Mouse (Mus musculus): ENCODE measurements around the gene Dmtf1. TPM values are rescaled to one million over a fixed set of nuclear protein-coding genes. Genes with fewer than 3 reads are reported as not detected.

The Dmtf1 gene
- total and polyA plus RNA-seq, 3 experiments: 8.6 to 13.6 (median 10.5) TPM

DNA sequence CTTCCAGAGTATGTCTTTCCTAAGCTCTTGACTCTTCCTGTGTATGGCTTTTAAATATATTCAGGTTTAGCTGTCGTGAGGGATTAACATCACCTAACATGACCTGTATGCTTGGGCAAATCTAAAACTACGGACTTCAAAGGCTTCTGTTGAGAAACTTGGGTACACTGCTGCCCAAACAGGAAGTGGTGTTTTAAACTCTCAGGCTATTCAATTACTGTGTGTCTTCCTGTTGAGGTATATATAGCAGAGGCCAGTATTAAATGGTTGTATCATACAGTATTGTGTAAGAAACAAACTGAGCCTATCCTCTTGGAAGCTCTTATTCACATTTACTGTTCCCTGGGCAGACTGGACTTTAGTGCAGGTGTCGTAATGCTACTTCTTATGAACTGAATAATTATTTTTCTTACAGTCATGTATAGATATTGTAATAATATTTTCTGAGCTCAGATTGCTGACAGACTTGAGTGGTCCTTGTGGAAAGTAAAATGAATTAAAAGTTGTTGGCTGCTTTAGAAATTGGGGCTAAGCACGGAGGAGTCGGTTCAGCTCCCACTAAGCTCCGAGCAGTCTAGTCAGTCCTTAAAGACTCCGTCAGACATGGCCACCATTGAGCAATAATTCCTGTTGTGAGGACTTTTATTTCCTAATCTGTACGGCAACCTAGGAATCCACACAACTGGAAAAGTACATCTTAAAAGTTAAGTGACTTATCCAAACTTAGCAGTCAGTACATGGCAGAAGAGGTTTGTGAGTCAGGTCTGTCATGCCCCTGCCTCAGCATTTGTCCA lies 54.1 kb downstream of the Dmtf1 start:
- Histone ChIP-seq H3K9ac (ENCODE audit: low read depth, low read length) (no peak overlapping the region), H3K36me3 (ENCODE audit: control insufficient read depth, insufficient read depth, low read length) (no peaks in the 10 kb centered on the region), H3K4me1 (ENCODE audit: control insufficient read depth, insufficient read depth, low read length) (peaks cover 3% of the 10 kb centered on the region), H3K4me3 (no peak overlapping the region), H3K79me2 (replicated peaks; ENCODE audit: control insufficient read depth, insufficient read depth, low read length) (0 out of 2 replicates have a peak, but pooled peaks cover 2% of the 10 kb centered on the region), H3K27me3 (ENCODE audit: control insufficient read depth, insufficient read depth, low read length) (no peaks in the 10 kb centered on the region), H3K27ac (no peak overlapping the region)
- no peak for DNase-seq
- TF ChIP-seq CTCF (IDR thresholded peaks at IDR 0.05) (no peak), EP300 (IDR thresholded peaks at IDR 0.05; ENCODE audit: insufficient read depth, low read depth, low read length) (no peak), POLR2A (IDR thresholded peaks at IDR 0.05; ENCODE audit: insufficient read depth, low read depth, low read length) (no peak)
- 75% methylated on average over 8 of the region's 8 CpGs for WGBS
- intact Hi-C loops (cut with DNase I): no loop called here

DNA sequence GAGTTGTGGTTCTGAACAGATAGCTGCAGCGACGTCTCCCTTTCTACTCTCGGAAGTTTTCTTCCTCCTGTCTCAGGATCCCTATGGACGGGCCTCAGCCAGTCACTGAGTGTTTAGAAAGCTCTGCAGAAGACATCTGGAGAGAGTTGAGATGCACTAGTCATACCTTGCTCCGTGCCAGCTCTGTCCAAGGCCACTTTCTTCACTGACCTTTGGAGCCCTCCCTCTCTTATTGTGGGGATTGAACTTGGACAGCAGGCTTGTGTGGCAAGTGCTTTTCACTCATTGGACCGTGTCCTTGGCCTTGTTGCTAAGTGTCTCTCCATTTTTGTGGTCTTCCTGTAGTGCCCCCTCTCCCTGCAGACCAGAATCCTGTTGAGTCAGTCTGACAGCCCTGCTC lies 54.8 kb downstream of the Dmtf1 start:
- Histone ChIP-seq H3K4me3 (no peak overlapping the region), H3K27me3 (ENCODE audit: control insufficient read depth, insufficient read depth, low read length) (no peaks in the 10 kb centered on the region), H3K9ac (ENCODE audit: low read depth, low read length) (no peak overlapping the region), H3K27ac (no peak overlapping the region), H3K79me2 (replicated peaks; ENCODE audit: control insufficient read depth, insufficient read depth, low read length) (0 out of 2 replicates have a peak, but pooled peaks cover 2% of the 10 kb centered on the region), H3K4me1 (ENCODE audit: control insufficient read depth, insufficient read depth, low read length) (peaks cover 5% of the 10 kb centered on the region), H3K36me3 (ENCODE audit: control insufficient read depth, insufficient read depth, low read length) (no peaks in the 10 kb centered on the region)
- 80% methylated on average over 6 of the region's 6 CpGs for WGBS
- TF ChIP-seq CTCF (IDR thresholded peaks at IDR 0.05) (no peak), EP300 (IDR thresholded peaks at IDR 0.05; ENCODE audit: insufficient read depth, low read depth, low read length) (no peak), POLR2A (IDR thresholded peaks at IDR 0.05; ENCODE audit: insufficient read depth, low read depth, low read length) (no peak)
- DNase-seq: no peak
- intact Hi-C loops (cut with DNase I): no loop called here

DNA sequence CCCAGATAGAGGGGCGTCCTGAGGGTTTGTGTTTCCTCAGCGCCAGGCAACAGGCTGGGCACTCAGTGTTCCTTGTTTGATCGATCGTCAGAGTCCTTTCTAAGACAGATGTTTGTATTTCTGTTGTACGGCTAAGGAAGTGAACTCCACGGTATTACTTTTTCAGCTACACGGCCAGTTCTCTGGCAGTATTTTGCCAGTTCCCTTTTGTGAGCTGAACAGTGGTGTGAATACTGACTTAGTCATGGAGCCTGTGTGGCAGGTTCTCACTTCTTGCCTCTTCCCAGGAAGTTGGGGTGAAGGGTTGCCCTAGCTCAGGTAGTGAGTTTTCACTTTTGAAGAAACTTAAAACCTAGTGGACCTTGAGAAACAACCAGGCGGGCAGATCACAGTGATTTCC lies 57.6 kb downstream of the Dmtf1 start:
- 84% methylated on average over 8 of the region's 8 CpGs for WGBS
- H3K27me3 ChIP-seq (ENCODE audit: control insufficient read depth, insufficient read depth, low read length): no peaks in the 10 kb centered on the region
- H3K36me3 ChIP-seq (ENCODE audit: control insufficient read depth, insufficient read depth, low read length): 0 out of 2 replicates have a peak, but pooled peaks cover 1% of the 10 kb centered on the region
- H3K79me2 ChIP-seq (replicated peaks; ENCODE audit: control insufficient read depth, insufficient read depth, low read length): no peaks in the 10 kb centered on the region
- H3K27ac ChIP-seq: no peak overlapping the region
- H3K9ac ChIP-seq (ENCODE audit: low read depth, low read length): no peak overlapping the region
- H3K4me3 ChIP-seq: no peak overlapping the region
- TF ChIP-seq POLR2A (IDR thresholded peaks at IDR 0.05; ENCODE audit: insufficient read depth, low read depth, low read length) (no peak), EP300 (IDR thresholded peaks at IDR 0.05; ENCODE audit: insufficient read depth, low read depth, low read length) (no peak), CTCF (IDR thresholded peaks at IDR 0.05) (no peak)
- intact Hi-C loops (cut with DNase I): loop anchor here (5.0 kb wide), 1 partner anchor 107 kb away; the partner anchor contains the start of gene Crot
- no peak for DNase-seq
- H3K4me1 ChIP-seq (ENCODE audit: control insufficient read depth, insufficient read depth, low read length): peaks cover 6% of the 10 kb centered on the region

DNA sequence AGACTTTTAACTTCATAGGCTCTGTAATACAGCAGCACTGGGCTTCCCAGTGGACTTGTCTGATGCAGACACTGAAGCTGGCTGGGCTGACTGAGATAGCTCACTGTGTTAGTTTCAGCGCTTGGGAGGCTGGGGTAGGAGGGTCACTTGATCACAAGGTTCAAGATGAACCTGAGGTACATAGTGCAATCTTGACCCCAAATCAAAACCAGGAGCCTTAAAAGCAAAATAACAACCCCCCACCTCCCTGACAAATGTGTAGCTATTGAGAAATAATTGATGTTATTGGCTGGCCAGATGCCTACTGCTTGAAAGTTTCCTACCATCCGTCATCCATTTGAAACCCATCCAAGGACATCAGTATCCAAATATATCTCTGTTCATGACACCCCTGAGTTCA lies 58.9 kb downstream of the Dmtf1 start:
- Histone ChIP-seq H3K4me1 (ENCODE audit: control insufficient read depth, insufficient read depth, low read length) (peaks cover 6% of the 10 kb centered on the region), H3K27ac (no peak overlapping the region), H3K79me2 (replicated peaks; ENCODE audit: control insufficient read depth, insufficient read depth, low read length) (no peaks in the 10 kb centered on the region), H3K36me3 (ENCODE audit: control insufficient read depth, insufficient read depth, low read length) (0 out of 2 replicates have a peak, but pooled peaks cover 1% of the 10 kb centered on the region), H3K9ac (ENCODE audit: low read depth, low read length) (no peak overlapping the region), H3K27me3 (ENCODE audit: control insufficient read depth, insufficient read depth, low read length) (no peaks in the 10 kb centered on the region), H3K4me3 (no peak overlapping the region)
- intact Hi-C loops (cut with DNase I): loop anchor here (5.0 kb wide), 1 partner anchor 105 kb away; the partner anchor contains the start of gene Crot
- no peak for TF ChIP-seq POLR2A (IDR thresholded peaks at IDR 0.05; ENCODE audit: insufficient read depth, low read depth, low read length)
- WGBS: 84% methylated on average over 2 of the region's 2 CpGs
- DNase-seq: no peak

DNA sequence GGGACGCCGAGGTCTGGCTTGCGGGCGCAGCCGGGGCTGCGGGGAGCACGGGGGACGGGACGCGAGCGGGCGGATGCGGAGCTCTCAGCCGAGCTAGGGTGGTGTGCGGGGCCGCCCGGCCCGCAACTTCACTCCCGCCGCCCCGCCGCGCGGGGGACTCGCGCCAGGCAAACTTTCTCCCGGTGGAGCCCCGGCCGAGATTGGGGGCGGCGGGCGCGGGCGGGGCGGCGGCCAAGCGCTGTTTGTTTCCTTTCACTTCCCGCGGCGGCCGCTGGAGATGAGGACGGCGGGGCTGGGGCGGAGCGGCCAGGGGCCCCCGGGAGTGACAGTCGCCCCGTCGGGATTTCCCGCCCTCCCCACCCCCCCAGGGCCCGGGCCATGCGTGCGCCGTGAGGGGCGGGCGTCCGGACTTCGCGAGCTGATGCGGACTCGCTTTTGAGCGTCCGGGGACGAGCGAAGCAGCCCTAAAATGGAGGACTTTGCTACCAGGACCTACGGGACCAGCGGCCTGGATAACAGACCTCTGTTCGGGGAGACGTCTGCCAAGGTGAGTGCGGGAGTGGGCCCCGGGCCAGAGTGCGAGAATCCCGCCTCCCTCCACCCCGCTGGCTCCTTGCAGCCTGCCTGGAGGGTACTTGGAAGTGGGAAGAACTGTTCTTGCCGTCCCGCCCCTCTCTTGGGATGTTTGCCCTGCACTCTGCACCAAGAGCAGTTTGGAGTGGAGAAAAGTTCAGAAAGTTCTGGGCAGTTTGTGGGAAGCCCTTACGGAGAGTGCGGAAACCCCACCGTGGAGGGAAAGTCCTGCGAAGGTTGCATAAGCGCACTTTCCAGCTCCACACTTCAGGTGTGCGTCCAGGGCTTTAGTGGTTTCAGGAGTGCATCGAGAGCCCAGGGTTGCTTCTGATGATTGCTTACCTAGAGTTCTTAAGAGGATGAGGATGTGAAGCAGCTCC lies 60.5 kb downstream of the Dmtf1 start:
- H3K9ac ChIP-seq (ENCODE audit: low read depth, low read length): peak overlapping the region; percentile 91
- 2% methylated on average over 83 of the region's 83 CpGs for WGBS

More for the DNA sequence above, 60.5 kb downstream of the Dmtf1 start:
- peaks cover 4% of the 10 kb centered on the region; the same call in 1 of the 2 replicates for H3K4me1 ChIP-seq (ENCODE audit: control insufficient read depth, insufficient read depth, low read length)
- H3K27me3 ChIP-seq (ENCODE audit: control insufficient read depth, insufficient read depth, low read length): no peaks in the 10 kb centered on the region
- DNase-seq: peak; percentile 78
- intact Hi-C loops (cut with DNase I): loop anchor here (1.0 to 5.0 kb wide), 2 partner anchors 60 to 104 kb away; partner anchors contain the start of genes Crot and Dmtf1
- TF ChIP-seq POLR2A (IDR thresholded peaks at IDR 0.05; ENCODE audit: insufficient read depth, low read depth, low read length) (no peak), EP300 (IDR thresholded peaks at IDR 0.05; ENCODE audit: insufficient read depth, low read depth, low read length) (no peak), CTCF (IDR thresholded peaks at IDR 0.05) (peak; percentile 30; the same call in 1 of the 2 replicates)
- no peaks in the 10 kb centered on the region for H3K79me2 ChIP-seq (replicated peaks; ENCODE audit: control insufficient read depth, insufficient read depth, low read length)
- peak overlapping the region; percentile 85 for H3K27ac ChIP-seq
- peak overlapping the region; percentile 87 for H3K4me3 ChIP-seq
- 0 out of 2 replicates have a peak, but pooled peaks cover 1% of the 10 kb centered on the region for H3K36me3 ChIP-seq (ENCODE audit: control insufficient read depth, insufficient read depth, low read length)

Measured in heart, adult 2 months (tissue).